16 mouse cellular contexts compared by ENCODE assay signal in genomic region chr16:11630489-11630888, GRCm38 (mm10).
A peak's percentile ranks its signal among the peaks of the same experiment; 100 is the strongest.
DNase-seq lines count a peak whose midpoint lies in the region; ATAC-seq and TF ChIP-seq lines count a peak whose summit lies in the region.
"Had no signal": no experiment of that assay in that cellular context is flagged by ENCODE, and none has a peak within 500 bp of the region (broad histone marks: within the 10 kb centered on the region; RNA-seq: fewer than 3 reads in every experiment).

No protein-coding gene starts in this region.

- peaks cover 3% of the 10 kb centered on the region; the same call in 1 of the 2 replicates for H3K4me1 ChIP-seq in hindbrain, postnatal 0 days (ENCODE audit: insufficient read depth, low read length)
- no peaks in the 10 kb centered on the region for H3K4me1 ChIP-seq in hindbrain, embryonic 11.5 days (replicated peaks; ENCODE audit: control insufficient read depth, insufficient read depth, low read length)
- peaks cover 20% of the 10 kb centered on the region for H3K4me1 ChIP-seq in lung, embryonic 16.5 days (replicated peaks; ENCODE audit: control insufficient read depth, insufficient read depth, low read length)
- H3K4me1 ChIP-seq in lung, adult 2 months (ENCODE audit: control insufficient read depth, insufficient read depth, low read length) = no peaks in the 10 kb centered on the region; the same call in 1 of the 2 replicates
- no peaks in the 10 kb centered on the region for H3K4me1 ChIP-seq in heart, postnatal 0 days (ENCODE audit: control insufficient read depth, insufficient read depth)
- H3K4me1 ChIP-seq: limb, embryonic 12.5 days had no signal

- no peak overlapping the region for H3K4me3 ChIP-seq in hindbrain, postnatal 0 days (ENCODE audit: low read length)
- no peak overlapping the region for H3K4me3 ChIP-seq in hindbrain, embryonic 11.5 days (ENCODE audit: low read depth, low read length)
- no peak overlapping the region for H3K4me3 ChIP-seq in lung, embryonic 16.5 days (ENCODE audit: low read length)
- H3K4me3 ChIP-seq in lung, adult 2 months (replicated peaks; ENCODE audit: extremely low read depth, low read depth, low read length) = no peak overlapping the region
- no peak overlapping the region for H3K4me3 ChIP-seq in heart, postnatal 0 days (ENCODE audit: low read depth, low read length)
- H3K4me3 ChIP-seq: gastrocnemius, adult 2 months; heart, embryonic 13.5 days; limb, embryonic 12.5 days had no signal

- no peak for TF ChIP-seq CTCF in hindbrain, postnatal 0 days (IDR thresholded peaks at IDR 0.05; ENCODE audit: low read depth)
- no peak for TF ChIP-seq CTCF in lung, adult 2 months (IDR thresholded peaks at IDR 0.05; ENCODE audit: insufficient read depth, low read length)
- TF ChIP-seq CTCF in heart, postnatal 0 days (IDR thresholded peaks at IDR 0.05; ENCODE audit: low read depth) = no peak

- H3K9ac ChIP-seq in hindbrain, postnatal 0 days (replicated peaks; ENCODE audit: low read length) = no peak overlapping the region
- H3K9ac ChIP-seq in hindbrain, embryonic 11.5 days (ENCODE audit: low read depth, low read length) = no peak overlapping the region
- H3K9ac ChIP-seq in lung, embryonic 16.5 days (ENCODE audit: low read length) = no peak overlapping the region
- H3K9ac ChIP-seq in heart, postnatal 0 days (replicated peaks; ENCODE audit: low read depth, low read length) = no peak overlapping the region
- H3K9ac ChIP-seq: heart, embryonic 13.5 days; hindbrain, embryonic 14.5 days; limb, embryonic 12.5 days; liver, embryonic 14.5 days had no signal

- WGBS in hindbrain, postnatal 0 days = 35% methylated on average over 5 of the region's 5 CpGs
- 63% methylated on average over 5 of the region's 5 CpGs for WGBS in hindbrain, embryonic 11.5 days
- WGBS in lung, embryonic 16.5 days = 31% methylated on average over 5 of the region's 5 CpGs
- WGBS in lung, adult 2 months = 48% methylated on average over 5 of the region's 5 CpGs
- 18% methylated on average over 5 of the region's 5 CpGs for WGBS in heart, postnatal 0 days

- H3K27ac ChIP-seq in hindbrain, postnatal 0 days = 0 out of 2 replicates have a peak overlapping the region, but pooled peaks have one; percentile 11
- no peak overlapping the region for H3K27ac ChIP-seq in hindbrain, embryonic 11.5 days (ENCODE audit: low read depth, low read length)
- peak overlapping the region; percentile 24; the same call in 1 of the 2 replicates for H3K27ac ChIP-seq in lung, embryonic 16.5 days (ENCODE audit: low read length)
- 0 out of 2 replicates have a peak overlapping the region, but pooled peaks have one; percentile 1 for H3K27ac ChIP-seq in heart, postnatal 0 days (ENCODE audit: low read depth)
- H3K27ac ChIP-seq: gastrocnemius, adult 2 months; heart, embryonic 13.5 days; hindbrain, embryonic 14.5 days; limb, embryonic 12.5 days; liver, embryonic 14.5 days had no signal

- H3K9me3 ChIP-seq in hindbrain, postnatal 0 days (ENCODE audit: low read length) = no peaks in the 10 kb centered on the region
- H3K9me3 ChIP-seq in hindbrain, embryonic 11.5 days (ENCODE audit: control insufficient read depth, low read length) = no peaks in the 10 kb centered on the region
- H3K9me3 ChIP-seq in lung, embryonic 16.5 days (ENCODE audit: control insufficient read depth, low read length) = no peaks in the 10 kb centered on the region
- no peaks in the 10 kb centered on the region for H3K9me3 ChIP-seq in heart, postnatal 0 days (replicated peaks; ENCODE audit: control insufficient read depth, low read length)
- H3K9me3 ChIP-seq: heart, embryonic 13.5 days; limb, embryonic 12.5 days had no signal

- no peak for ATAC-seq in hindbrain, postnatal 0 days
- no peak for ATAC-seq in hindbrain, embryonic 11.5 days (ENCODE audit: low FRiP score)
- ATAC-seq in lung, embryonic 16.5 days (ENCODE audit: low read depth) = peak; percentile 86
- peak; percentile 36; the same call in 1 of the 2 replicates for ATAC-seq in heart, postnatal 0 days (ENCODE audit: insufficient read depth, low read depth)
- ATAC-seq: intestine, postnatal 0 days; midbrain, embryonic 16.5 days had no signal

- no peaks in the 10 kb centered on the region for H3K27me3 ChIP-seq in hindbrain, postnatal 0 days (ENCODE audit: insufficient read depth, low read length)
- H3K27me3 ChIP-seq in hindbrain, embryonic 11.5 days (ENCODE audit: control insufficient read depth, insufficient read depth, low read length) = no peaks in the 10 kb centered on the region
- no peaks in the 10 kb centered on the region for H3K27me3 ChIP-seq in lung, embryonic 16.5 days (ENCODE audit: control insufficient read depth, insufficient read depth, low read depth, low read length)
- no peaks in the 10 kb centered on the region for H3K27me3 ChIP-seq in heart, postnatal 0 days (ENCODE audit: control insufficient read depth, insufficient read depth, low read length)
- H3K27me3 ChIP-seq: heart, embryonic 13.5 days; limb, embryonic 12.5 days had no signal

- peak; percentile 47 for DNase-seq in hindbrain, postnatal 0 days (ENCODE audit: low spot score)
- DNase-seq in hindbrain, embryonic 11.5 days (ENCODE audit: low spot score) = no peak
- DNase-seq in lung, adult 2 months = no peak
- DNase-seq in heart, postnatal 0 days (ENCODE audit: low spot score) = no peak
- peak; percentile 7 for DNase-seq in lung, postnatal 36 days
- DNase-seq in cerebellum, adult 11 months = no peak
- DNase-seq: cerebellum, postnatal 10 days; gastrocnemius, adult 2 months; thymus, adult 2 months had no signal

- 0 out of 2 replicates have a peak, but pooled peaks cover 3% of the 10 kb centered on the region for H3K36me3 ChIP-seq in hindbrain, postnatal 0 days (ENCODE audit: insufficient read depth, low read length)
- H3K36me3 ChIP-seq in hindbrain, embryonic 11.5 days (ENCODE audit: control insufficient read depth, insufficient read depth, low read length) = no peaks in the 10 kb centered on the region
- H3K36me3 ChIP-seq in lung, embryonic 16.5 days (ENCODE audit: control insufficient read depth, insufficient read depth, low read length) = no peaks in the 10 kb centered on the region; the same call in 1 of the 2 replicates
- no peaks in the 10 kb centered on the region for H3K36me3 ChIP-seq in heart, postnatal 0 days (replicated peaks; ENCODE audit: control insufficient read depth, insufficient read depth, low read length)
- H3K36me3 ChIP-seq: heart, embryonic 13.5 days; limb, embryonic 12.5 days had no signal

- no peak for TF ChIP-seq POLR2A in lung, adult 2 months (IDR thresholded peaks at IDR 0.05; ENCODE audit: borderline replicate concordance, extremely low read depth, low read depth, low read length)

- TF ChIP-seq EP300 in heart, postnatal 0 days (IDR thresholded peaks at IDR 0.05; ENCODE audit: low read depth) = no peak

- H3K4me2 ChIP-seq in hindbrain, postnatal 0 days (ENCODE audit: low read depth, low read length) = no peak overlapping the region
- no peak overlapping the region for H3K4me2 ChIP-seq in hindbrain, embryonic 11.5 days (replicated peaks; ENCODE audit: low read depth, low read length)
- H3K4me2 ChIP-seq in lung, embryonic 16.5 days (ENCODE audit: low read depth, low read length) = no peak overlapping the region
- H3K4me2 ChIP-seq in heart, postnatal 0 days (ENCODE audit: low read depth, low read length) = no peak overlapping the region
- H3K4me2 ChIP-seq: heart, embryonic 13.5 days; hindbrain, embryonic 14.5 days; limb, embryonic 12.5 days had no signal

Comparison
In these comparisons a context has a peak if more than half of its experiments do, and no peak if none do; other contexts are left out.
1. DNase-seq: peak in hindbrain, postnatal 0 days (single experiment) and lung, postnatal 36 days (single experiment); none in hindbrain, embryonic 11.5 days (single experiment), lung, adult 2 months (single experiment), heart, postnatal 0 days (single experiment) and cerebellum, adult 11 months (single experiment).
2. ATAC-seq: peak in lung, embryonic 16.5 days (single experiment) and heart, postnatal 0 days (single experiment); none in hindbrain, postnatal 0 days (single experiment) and hindbrain, embryonic 11.5 days (single experiment).